Mouse (Mus musculus): Measurements from ENCODE around the gene Pcolce2. TPM values are rescaled to one million over a fixed set of nuclear protein-coding genes. Genes with fewer than 3 reads are reported as not detected.

The Pcolce2 gene
- polyA plus RNA-seq, 1 experiment from 2014 or later, result 10.0 TPM

- ATAC-seq (ENCODE audit: insufficient number of reproducible peaks, insufficient read depth, low FRiP score, low TSS enrichment, low read depth), result no peak
- no peak overlapping the region for H3K4me3 ChIP-seq
- no peak overlapping the region for H3K9ac ChIP-seq
- no peaks in the 10 kb centered on the region for H3K36me3 ChIP-seq
- H3K4me2 ChIP-seq, result no peak overlapping the region
- H3K27me3 ChIP-seq, result no peaks in the 10 kb centered on the region
- peaks cover 7% of the 10 kb centered on the region for H3K4me1 ChIP-seq
- H3K27ac ChIP-seq, result no peak overlapping the region
- H3K9me3 ChIP-seq, result no peaks in the 10 kb centered on the region
- 29% methylated on average over 8 of the region's 8 CpGs for WGBS
Measured at GRCm38 (mm10) chr9:95692823-95693222, 55.4 kb downstream of the Pcolce2 start.

GRCm38 (mm10) chr9:95693528-95694100, 56.2 kb downstream of the Pcolce2 start:
- Histone ChIP-seq H3K9ac (no peak overlapping the region), H3K9me3 (no peaks in the 10 kb centered on the region), H3K4me2 (no peak overlapping the region), H3K4me3 (no peak overlapping the region), H3K4me1 (peaks cover 7% of the 10 kb centered on the region), H3K36me3 (no peaks in the 10 kb centered on the region), H3K27me3 (no peaks in the 10 kb centered on the region), H3K27ac (no peak overlapping the region)
- ATAC-seq (ENCODE audit: insufficient number of reproducible peaks, insufficient read depth, low FRiP score, low TSS enrichment, low read depth), result no peak
- 73% methylated on average over 11 of the region's 11 CpGs for WGBS

- Histone ChIP-seq H3K27ac (no peak overlapping the region), H3K36me3 (no peaks in the 10 kb centered on the region), H3K27me3 (no peaks in the 10 kb centered on the region), H3K9ac (no peak overlapping the region), H3K4me3 (no peak overlapping the region), H3K4me2 (no peak overlapping the region), H3K4me1 (peaks cover 7% of the 10 kb centered on the region), H3K9me3 (no peaks in the 10 kb centered on the region)
- ATAC-seq (ENCODE audit: insufficient number of reproducible peaks, insufficient read depth, low FRiP score, low TSS enrichment, low read depth), result no peak
- 81% methylated on average over 12 of the region's 12 CpGs for WGBS
Measured at GRCm38 (mm10) chr9:95694526-95694925, 57.1 kb downstream of the Pcolce2 start.

GRCm38 (mm10) chr9:95695023-95695422, 57.6 kb downstream of the Pcolce2 start:
- Histone ChIP-seq H3K4me3 (no peak overlapping the region), H3K9me3 (no peaks in the 10 kb centered on the region), H3K36me3 (no peaks in the 10 kb centered on the region), H3K27ac (no peak overlapping the region), H3K9ac (no peak overlapping the region), H3K27me3 (no peaks in the 10 kb centered on the region), H3K4me2 (no peak overlapping the region), H3K4me1 (peaks cover 7% of the 10 kb centered on the region)
- 0 out of 2 replicates have a peak, but pooled peaks have one; percentile 37 for ATAC-seq (ENCODE audit: insufficient number of reproducible peaks, insufficient read depth, low FRiP score, low TSS enrichment, low read depth)
- WGBS, result 88% methylated on average over 15 of the region's 15 CpGs

GRCm38 (mm10) chr9:95696581-95696980, 59.2 kb downstream of the Pcolce2 start:
- Histone ChIP-seq H3K9ac (no peak overlapping the region), H3K4me2 (no peak overlapping the region), H3K27me3 (no peaks in the 10 kb centered on the region), H3K36me3 (no peaks in the 10 kb centered on the region), H3K9me3 (no peaks in the 10 kb centered on the region), H3K27ac (no peak overlapping the region), H3K4me1 (peaks cover 7% of the 10 kb centered on the region), H3K4me3 (no peak overlapping the region)
- no peak for ATAC-seq (ENCODE audit: insufficient number of reproducible peaks, insufficient read depth, low FRiP score, low TSS enrichment, low read depth)
- WGBS, result 74% methylated on average over 6 of the region's 6 CpGs

- ATAC-seq (ENCODE audit: insufficient number of reproducible peaks, insufficient read depth, low FRiP score, low TSS enrichment, low read depth), result no peak
- Histone ChIP-seq H3K27ac (no peak overlapping the region), H3K36me3 (no peaks in the 10 kb centered on the region), H3K9ac (no peak overlapping the region), H3K4me2 (no peak overlapping the region), H3K4me1 (peaks cover 3% of the 10 kb centered on the region), H3K4me3 (no peak overlapping the region), H3K9me3 (no peaks in the 10 kb centered on the region), H3K27me3 (no peaks in the 10 kb centered on the region)
- 56% methylated on average over 2 of the region's 2 CpGs for WGBS
Measured at GRCm38 (mm10) chr9:95697808-95698207, 60.4 kb downstream of the Pcolce2 start.

- Histone ChIP-seq H3K36me3 (no peaks in the 10 kb centered on the region), H3K27me3 (no peaks in the 10 kb centered on the region), H3K4me2 (no peak overlapping the region), H3K4me3 (no peak overlapping the region), H3K4me1 (no peaks in the 10 kb centered on the region), H3K9me3 (no peaks in the 10 kb centered on the region), H3K27ac (no peak overlapping the region), H3K9ac (no peak overlapping the region)
- ATAC-seq (ENCODE audit: insufficient number of reproducible peaks, insufficient read depth, low FRiP score, low TSS enrichment, low read depth), result no peak
- 82% methylated on average over 4 of the region's 4 CpGs for WGBS
Measured at GRCm38 (mm10) chr9:95699273-95699672, 61.9 kb downstream of the Pcolce2 start.

GRCm38 (mm10) chr9:95704078-95704477, 66.7 kb downstream of the Pcolce2 start:
- 48% methylated on average over 3 of the region's 3 CpGs for whole genome bisulfite sequencing
- ATAC-seq (ENCODE audit: insufficient number of reproducible peaks, insufficient read depth, low FRiP score, low TSS enrichment, low read depth), result no peak
- H3K4me2 ChIP-seq, result no peak overlapping the region
- no peak overlapping the region for H3K9ac ChIP-seq
- H3K9me3 ChIP-seq, result no peaks in the 10 kb centered on the region
- no peak overlapping the region for H3K4me3 ChIP-seq
- no peaks in the 10 kb centered on the region for H3K27me3 ChIP-seq
- H3K4me1 ChIP-seq, result no peaks in the 10 kb centered on the region
- H3K27ac ChIP-seq, result no peak overlapping the region
- no peaks in the 10 kb centered on the region for H3K36me3 ChIP-seq

- no peak overlapping the region for H3K27ac ChIP-seq
- no peaks in the 10 kb centered on the region for H3K9me3 ChIP-seq
- H3K4me3 ChIP-seq, result no peak overlapping the region
- no peak for ATAC-seq (ENCODE audit: insufficient number of reproducible peaks, insufficient read depth, low FRiP score, low TSS enrichment, low read depth)
- H3K27me3 ChIP-seq, result no peaks in the 10 kb centered on the region
- H3K9ac ChIP-seq, result no peak overlapping the region
- no peak overlapping the region for H3K4me2 ChIP-seq
- H3K4me1 ChIP-seq, result no peaks in the 10 kb centered on the region
- H3K36me3 ChIP-seq, result no peaks in the 10 kb centered on the region
- 75% methylated on average over 5 of the region's 5 CpGs for WGBS
Measured at GRCm38 (mm10) chr9:95705371-95705770, 68.0 kb downstream of the Pcolce2 start.

GRCm38 (mm10) chr9:95708943-95709342, 71.5 kb downstream of the Pcolce2 start:
- H3K27ac ChIP-seq, result no peak overlapping the region
- ATAC-seq (ENCODE audit: insufficient number of reproducible peaks, insufficient read depth, low FRiP score, low TSS enrichment, low read depth), result no peak
- H3K4me2 ChIP-seq, result no peak overlapping the region
- H3K27me3 ChIP-seq, result no peaks in the 10 kb centered on the region
- no peaks in the 10 kb centered on the region for H3K9me3 ChIP-seq
- no peaks in the 10 kb centered on the region for H3K36me3 ChIP-seq
- H3K9ac ChIP-seq, result no peak overlapping the region
- H3K4me1 ChIP-seq, result no peaks in the 10 kb centered on the region
- H3K4me3 ChIP-seq, result no peak overlapping the region

GRCm38 (mm10) chr9:95712574-95712973, 75.2 kb downstream of the Pcolce2 start:
- WGBS, result 26% methylated on average over 8 of the region's 8 CpGs
- H3K27ac ChIP-seq, result no peak overlapping the region
- no peak for ATAC-seq (ENCODE audit: insufficient number of reproducible peaks, insufficient read depth, low FRiP score, low TSS enrichment, low read depth)
- H3K36me3 ChIP-seq, result no peaks in the 10 kb centered on the region
- H3K9me3 ChIP-seq, result no peaks in the 10 kb centered on the region
- H3K27me3 ChIP-seq, result no peaks in the 10 kb centered on the region
- H3K4me1 ChIP-seq, result no peaks in the 10 kb centered on the region
- no peak overlapping the region for H3K4me3 ChIP-seq
- no peak overlapping the region for H3K9ac ChIP-seq
- H3K4me2 ChIP-seq, result no peak overlapping the region

GRCm38 (mm10) chr9:95736238-95736637, 98.8 kb downstream of the Pcolce2 start:
- H3K27me3 ChIP-seq, result no peaks in the 10 kb centered on the region
- H3K9ac ChIP-seq, result no peak overlapping the region
- ATAC-seq (ENCODE audit: insufficient number of reproducible peaks, insufficient read depth, low FRiP score, low TSS enrichment, low read depth), result no peak
- no peaks in the 10 kb centered on the region for H3K9me3 ChIP-seq
- H3K4me2 ChIP-seq, result no peak overlapping the region
- peaks cover 2% of the 10 kb centered on the region; the same call in 1 of the 2 replicates for H3K36me3 ChIP-seq
- no peak overlapping the region for H3K4me3 ChIP-seq
- H3K4me1 ChIP-seq, result no peaks in the 10 kb centered on the region
- H3K27ac ChIP-seq, result no peak overlapping the region
